Mouse (Mus musculus) hindbrain, embryonic 14.5 days (tissue): Measurements from ENCODE around the gene Anxa1. TPM values are rescaled to one million over a fixed set of nuclear protein-coding genes. Genes with fewer than 3 reads are reported as not detected.

Experiments used
- ATAC-seq: fragments of 200-750 bp; cut with Nextera tagmentation; 2 replicates; pipeline ENCODE4 v1.8.0; 2017; ENCODE audit warnings: moderate number of reproducible peaks, mild to moderate bottlenecking, moderate TSS enrichment, moderate library complexity; ENCODE audit not compliant: low FRiP score
- DNase-seq: peaks from one replicate; pipeline ENCODE4 v3.0.0-alpha.2; 2015; ENCODE audit warnings: low spot score
- H3K27ac ChIP-seq: fragments of 300-500 bp; sonication (generic); 2 replicates; pipeline ENCODE4 v1.5.1; 2014; ENCODE audit warnings: mild to moderate bottlenecking, moderate library complexity
- H3K27me3 ChIP-seq: fragments of 300-500 bp; sonication (generic); 2 replicates; pipeline ENCODE4 v1.6.1; 2014; ENCODE audit warnings: mild to moderate bottlenecking, low read length, mixed read lengths; ENCODE audit not compliant: control insufficient read depth, insufficient read depth
- H3K36me3 ChIP-seq: fragments of 300-500 bp; sonication (generic); replicated peaks from 2 replicates; pipeline ENCODE4 v1.6.1; 2014; ENCODE audit not compliant: control insufficient read depth, insufficient read depth
- H3K4me1 ChIP-seq: fragments of 300-500 bp; sonication (generic); replicated peaks from 2 replicates; pipeline ENCODE4 v1.6.1; 2014; ENCODE audit warnings: antibody characterized with exemption, low read length, mixed read lengths; ENCODE audit not compliant: control insufficient read depth, insufficient read depth
- H3K4me2 ChIP-seq: fragments of 300-500 bp; sonication (generic); replicated peaks from 2 replicates; pipeline ENCODE4 v1.6.1; 2014; ENCODE audit warnings: mild to moderate bottlenecking, moderate library complexity
- H3K4me3 ChIP-seq: fragments of 300-500 bp; sonication (generic); replicated peaks from 2 replicates; pipeline ENCODE4 v1.5.1; 2014; ENCODE audit warnings: mild to moderate bottlenecking, low read length
- H3K9ac ChIP-seq: fragments of 300-500 bp; sonication (generic); 2 replicates; pipeline ENCODE4 v1.6.1; 2014
- H3K9me3 ChIP-seq: fragments of 300-500 bp; sonication (generic); 2 replicates; pipeline ENCODE4 v1.6.1; 2016; ENCODE audit warnings: low read length; ENCODE audit not compliant: control insufficient read depth
- WGBS: fragments of 180-500 bp; shearing (Covaris S2); extraction: QIAGEN DNeasy Blood & Tissue Kit; methylation state at CpG from one replicate; pipeline ENCODE4 v1.1.7; 2014; 5-methylcytosine and 5-hydroxymethylcytosine counted together
- polyA plus RNA-seq: library from polyadenylated mRNA; unstranded; fragments of >200 nt; fragmentation: Nextera tagmentation; extraction: Ambion mirVana; gene quantifications from 2 replicates; pipeline ENCODE4 v1.2.1, GENCODE M21; 2014

Anxa1 gene
- polyA plus RNA-seq: 9.1 and 9.4 TPM in 2 replicates

DNA sequence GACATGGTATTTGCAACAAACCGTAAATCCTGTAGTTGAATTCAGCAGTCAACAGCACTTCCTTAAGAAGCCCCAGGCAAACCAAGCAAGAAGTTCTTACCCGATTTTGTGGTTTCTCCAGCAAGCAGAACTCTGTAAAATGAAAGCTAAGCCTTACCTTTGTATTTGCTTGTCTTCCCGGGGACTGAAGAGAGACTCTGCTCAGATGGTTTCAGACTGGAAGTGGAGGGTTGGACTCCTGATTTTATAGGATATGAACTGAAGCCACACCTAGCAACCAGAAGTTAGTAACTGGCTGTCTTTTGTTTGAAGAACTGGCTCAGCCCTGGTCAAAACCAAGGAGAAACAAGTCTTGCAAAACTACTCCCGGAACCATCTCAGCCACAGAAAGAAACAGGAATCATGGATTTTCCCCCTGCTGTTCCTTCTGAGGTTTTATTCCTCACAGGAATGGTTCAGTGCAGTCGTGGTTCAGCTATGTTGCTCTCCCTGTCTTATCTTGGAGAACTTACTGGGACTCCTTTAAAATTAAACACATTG, at the start of gene Anxa1:
Gene Anxa1 (minus strand): TSS at position 490 of the 540 bp plus-strand sequence.
- 77% methylated on average over 5 of the region's 5 CpGs for WGBS
- H3K9me3 ChIP-seq: no peaks in the 10 kb centered on the region
- H3K27ac ChIP-seq: no peak within 1 kb of the TSS
- H3K4me1 ChIP-seq: no peaks in the 10 kb centered on the region
- DNase-seq (no peak), ATAC-seq (no peak)
- H3K27me3 ChIP-seq: no peaks in the 10 kb centered on the region
- no peak within 1 kb of the TSS for H3K9ac ChIP-seq
- H3K36me3 ChIP-seq: no peaks in the 10 kb centered on the region
- H3K4me2 ChIP-seq: no peak within 1 kb of the TSS
- no peak within 1 kb of the TSS for H3K4me3 ChIP-seq

DNA sequence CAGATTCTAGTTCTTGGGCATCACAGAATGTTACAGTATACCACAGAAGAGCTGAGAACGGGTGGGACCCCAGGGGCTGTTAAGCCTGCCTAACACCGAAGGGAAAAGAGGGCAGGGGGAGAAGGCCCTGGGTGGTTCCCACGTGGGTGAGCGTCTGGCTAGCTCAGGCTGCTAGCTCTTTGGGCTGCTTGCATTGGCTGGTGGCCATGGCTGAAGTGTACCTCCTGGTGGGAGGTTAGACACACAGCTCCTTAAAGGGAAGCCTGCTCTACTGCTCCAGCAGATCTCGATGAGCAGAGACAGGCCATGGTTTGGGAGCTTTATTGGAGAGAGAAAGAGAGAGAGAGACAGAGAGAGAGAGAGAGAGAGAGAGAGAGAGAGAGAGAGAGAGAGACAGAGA, 46.3 kb upstream of the Anxa1 start:
- Histone ChIP-seq H3K27me3 (no peaks in the 10 kb centered on the region), H3K36me3 (no peaks in the 10 kb centered on the region), H3K4me1 (no peaks in the 10 kb centered on the region), H3K4me3 (no peak overlapping the region), H3K9me3 (no peaks in the 10 kb centered on the region), H3K4me2 (no peak overlapping the region), H3K27ac (no peak overlapping the region), H3K9ac (no peak overlapping the region)
- DNase-seq (no peak), ATAC-seq (no peak)
- WGBS: 63% methylated on average over 5 of the region's 5 CpGs

DNA sequence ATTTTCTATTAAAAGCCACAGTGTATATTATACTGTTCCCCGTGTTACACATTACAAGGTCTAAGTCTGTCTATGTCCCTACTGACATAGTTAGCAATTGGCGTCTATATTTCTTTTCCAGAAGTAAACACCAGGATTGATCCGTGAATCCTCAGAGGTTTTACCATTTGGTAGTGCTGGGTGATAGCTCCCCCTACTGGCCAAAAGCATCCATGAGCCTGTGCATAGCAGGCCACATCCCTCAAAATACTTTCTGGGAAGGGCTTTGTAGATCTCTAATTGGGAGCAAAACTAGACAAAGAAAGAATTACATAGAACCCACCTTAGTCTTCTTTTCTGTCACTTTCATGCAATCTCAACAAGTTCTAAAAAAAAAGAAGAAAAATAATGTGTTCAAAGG, 43.8 kb upstream of the Anxa1 start:
- ATAC-seq: no peak
- Histone ChIP-seq H3K4me2 (no peak overlapping the region), H3K4me1 (no peaks in the 10 kb centered on the region), H3K36me3 (no peaks in the 10 kb centered on the region), H3K9ac (no peak overlapping the region), H3K9me3 (no peaks in the 10 kb centered on the region), H3K27ac (no peak overlapping the region), H3K27me3 (no peaks in the 10 kb centered on the region), H3K4me3 (no peak overlapping the region)
- 19% methylated on average over 3 of the region's 3 CpGs for WGBS
- DNase-seq: peak; percentile 71

DNA sequence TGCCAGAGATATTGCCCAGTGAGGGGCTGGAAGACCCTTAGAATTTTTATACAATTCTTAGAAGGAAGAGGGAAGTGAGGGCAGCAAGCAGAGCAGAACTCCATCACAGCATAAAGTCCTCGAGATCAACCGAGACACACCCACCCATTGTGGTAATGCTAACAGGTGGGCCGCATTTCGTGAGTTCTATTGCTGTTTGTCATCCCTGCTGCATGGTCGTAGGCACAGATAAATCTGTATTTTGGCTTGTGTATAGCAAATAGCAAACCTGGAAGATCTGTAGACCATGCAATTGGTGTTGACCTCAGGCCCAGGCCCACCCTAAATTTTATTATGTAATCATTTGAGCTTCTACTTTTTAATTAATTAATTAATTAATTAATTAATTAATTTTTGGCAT, 43.2 kb upstream of the Anxa1 start:
- Histone ChIP-seq H3K9me3 (no peaks in the 10 kb centered on the region), H3K4me3 (no peak overlapping the region), H3K27ac (no peak overlapping the region), H3K4me1 (no peaks in the 10 kb centered on the region), H3K4me2 (no peak overlapping the region), H3K27me3 (no peaks in the 10 kb centered on the region), H3K36me3 (no peaks in the 10 kb centered on the region), H3K9ac (no peak overlapping the region)
- no peak for ATAC-seq
- no peak for DNase-seq
- 88% methylated on average over 5 of the region's 5 CpGs for WGBS

DNA sequence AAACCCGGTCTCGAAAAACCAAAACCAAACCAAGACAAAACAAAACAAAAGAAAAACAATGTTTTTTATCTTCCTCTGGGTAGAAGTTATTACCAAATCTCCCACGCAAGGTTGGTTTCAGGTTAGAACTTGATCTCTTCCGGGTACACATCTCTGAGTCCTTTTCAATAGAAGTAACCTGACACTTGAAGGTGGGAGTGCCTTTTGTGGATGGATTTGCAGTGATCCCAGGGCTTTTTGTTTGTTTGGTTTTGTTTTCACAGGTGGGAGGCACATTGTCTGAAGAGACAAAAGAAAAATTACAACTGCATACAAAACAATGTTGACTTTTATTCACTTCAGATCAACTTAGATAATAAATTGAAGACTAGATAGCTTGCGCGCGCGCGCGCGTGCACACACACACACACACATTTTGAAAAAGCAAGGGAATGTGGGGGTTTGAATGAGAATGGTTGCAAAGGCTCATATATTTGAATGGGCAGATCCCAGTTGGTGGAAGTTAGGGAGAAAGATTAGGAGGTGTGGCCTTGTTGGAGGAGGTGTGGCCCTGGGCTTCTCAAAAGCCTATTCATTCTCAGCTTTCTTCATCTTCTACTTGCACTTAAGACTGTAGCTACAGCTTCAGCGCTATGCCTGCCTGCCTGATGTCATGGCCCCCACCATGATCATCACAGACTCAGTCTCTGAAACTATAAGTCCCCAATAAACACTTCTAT, 35.9 kb upstream of the Anxa1 start:
- no peaks in the 10 kb centered on the region for H3K36me3 ChIP-seq
- H3K9ac ChIP-seq: no peak overlapping the region
- DNase-seq (no peak), ATAC-seq (no peak)
- 65% methylated on average over 12 of the region's 12 CpGs for WGBS
- no peaks in the 10 kb centered on the region for H3K4me1 ChIP-seq
- H3K9me3 ChIP-seq: no peaks in the 10 kb centered on the region
- no peak overlapping the region for H3K4me2 ChIP-seq
- no peaks in the 10 kb centered on the region for H3K27me3 ChIP-seq
- no peak overlapping the region for H3K27ac ChIP-seq
- no peak overlapping the region for H3K4me3 ChIP-seq

DNA sequence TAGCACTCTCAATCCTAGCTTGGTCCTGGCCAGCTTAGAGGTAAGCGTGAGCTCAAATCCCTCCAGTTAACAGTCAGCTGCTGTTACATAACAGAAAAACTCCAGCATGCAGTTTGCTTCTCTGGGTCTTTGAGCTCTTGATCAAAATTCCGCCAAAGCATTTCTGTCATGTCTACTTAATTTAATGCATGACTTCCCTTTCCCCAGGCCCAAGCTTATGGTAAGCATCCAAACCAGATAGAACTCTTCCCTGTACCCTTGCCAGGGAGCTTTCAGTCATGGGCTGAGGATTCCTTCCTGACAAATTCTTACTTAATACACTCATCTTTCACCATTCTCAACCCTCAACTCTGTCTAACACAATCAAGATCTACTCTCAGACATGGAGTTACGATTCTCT, 20.5 kb upstream of the Anxa1 start:
- Histone ChIP-seq H3K9me3 (no peaks in the 10 kb centered on the region), H3K27ac (no peak overlapping the region), H3K4me2 (no peak overlapping the region), H3K9ac (no peak overlapping the region), H3K4me3 (no peak overlapping the region), H3K27me3 (no peaks in the 10 kb centered on the region), H3K4me1 (no peaks in the 10 kb centered on the region), H3K36me3 (no peaks in the 10 kb centered on the region)
- DNase-seq: no peak
- WGBS: 87% methylated on average over 3 of the region's 3 CpGs
- ATAC-seq: no peak

- Histone ChIP-seq H3K27ac (no peak overlapping the region), H3K4me3 (no peak overlapping the region), H3K4me2 (no peak overlapping the region), H3K4me1 (no peaks in the 10 kb centered on the region), H3K36me3 (no peaks in the 10 kb centered on the region), H3K9me3 (no peaks in the 10 kb centered on the region), H3K9ac (no peak overlapping the region), H3K27me3 (no peaks in the 10 kb centered on the region)
- DNase-seq: no peak
- 83% methylated on average over 9 of the region's 9 CpGs for WGBS
- no peak for ATAC-seq
Measured at GRCm38 (mm10) chr19:20409541-20410528, 19.1 kb upstream of the Anxa1 start.

DNA sequence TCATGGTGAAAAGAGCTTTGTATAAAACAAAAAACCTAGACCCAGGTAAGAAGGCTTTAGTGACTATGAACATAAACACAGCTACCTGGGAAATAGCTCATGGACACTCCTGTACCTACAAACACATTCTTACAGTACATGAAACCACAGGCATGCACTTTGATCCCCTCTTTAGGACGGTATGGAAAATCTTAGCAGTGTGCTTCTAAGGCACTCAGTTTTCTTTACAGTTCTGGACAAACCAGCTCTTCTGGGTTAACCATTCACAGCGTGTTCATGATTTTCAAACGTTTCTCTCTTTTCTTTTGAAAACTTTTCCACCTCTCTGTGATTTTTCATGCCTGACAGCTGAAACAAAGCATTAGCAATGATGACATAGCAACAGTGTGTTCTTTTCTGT, 15.7 kb upstream of the Anxa1 start:
- no peak for DNase-seq
- 37% methylated on average over 3 of the region's 3 CpGs for WGBS
- Histone ChIP-seq H3K27me3 (no peaks in the 10 kb centered on the region), H3K4me3 (no peak overlapping the region), H3K9ac (no peak overlapping the region), H3K4me2 (no peak overlapping the region), H3K27ac (no peak overlapping the region), H3K4me1 (no peaks in the 10 kb centered on the region), H3K9me3 (no peaks in the 10 kb centered on the region), H3K36me3 (no peaks in the 10 kb centered on the region)
- ATAC-seq: no peak

DNA sequence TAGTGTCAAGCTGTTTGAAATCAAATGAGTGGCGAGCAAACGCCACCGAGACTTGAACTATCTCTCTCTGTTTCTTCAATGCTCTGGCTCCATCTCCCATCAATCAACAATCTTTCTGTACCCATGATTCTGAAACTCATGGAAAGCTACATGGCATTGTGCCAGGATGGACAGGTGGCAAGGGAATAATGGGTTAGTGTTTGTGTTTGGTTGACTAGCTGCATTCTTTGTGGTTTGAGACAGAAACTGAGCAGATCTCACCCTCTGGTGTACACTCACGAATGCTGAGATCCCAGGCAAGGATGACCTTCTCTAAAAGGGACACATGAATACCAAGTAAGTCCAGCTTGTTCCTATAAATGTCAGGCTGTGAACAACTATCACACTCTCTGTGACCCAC, 14.3 kb upstream of the Anxa1 start:
- no peaks in the 10 kb centered on the region for H3K27me3 ChIP-seq
- H3K27ac ChIP-seq: no peak overlapping the region
- DNase-seq: no peak
- H3K4me1 ChIP-seq: no peaks in the 10 kb centered on the region
- no peaks in the 10 kb centered on the region for H3K9me3 ChIP-seq
- no peak overlapping the region for H3K4me2 ChIP-seq
- H3K36me3 ChIP-seq: no peaks in the 10 kb centered on the region
- no peak overlapping the region for H3K4me3 ChIP-seq
- no peak overlapping the region for H3K9ac ChIP-seq
- WGBS: 73% methylated on average over 4 of the region's 4 CpGs
- no peak for ATAC-seq
